Mouse (Mus musculus): ENCODE measurements around the gene Hspa1a.
"Not testable (repeated sequence)": the region's sequence is repeated elsewhere in the genome, so short reads cannot be mapped to it uniquely, and the experiment has no call there.

Hspa1a gene

GRCm38 (mm10) chr17:34964640-34965049, 7.3 kb downstream of the Hspa1a start:
- no peak for DNase-seq (ENCODE audit: low spot score)

GRCm38 (mm10) chr17:34962841-34963240, 9.1 kb downstream of the Hspa1a start:
- DNase-seq (ENCODE audit: low spot score) = no peak

- DNase-seq (ENCODE audit: low spot score) = no peak
Measured at GRCm38 (mm10) chr17:34962125-34962524, 9.8 kb downstream of the Hspa1a start.

- DNase-seq (ENCODE audit: low spot score) = no peak
Measured at GRCm38 (mm10) chr17:34960702-34961493, 11.1 kb downstream of the Hspa1a start.

DNA sequence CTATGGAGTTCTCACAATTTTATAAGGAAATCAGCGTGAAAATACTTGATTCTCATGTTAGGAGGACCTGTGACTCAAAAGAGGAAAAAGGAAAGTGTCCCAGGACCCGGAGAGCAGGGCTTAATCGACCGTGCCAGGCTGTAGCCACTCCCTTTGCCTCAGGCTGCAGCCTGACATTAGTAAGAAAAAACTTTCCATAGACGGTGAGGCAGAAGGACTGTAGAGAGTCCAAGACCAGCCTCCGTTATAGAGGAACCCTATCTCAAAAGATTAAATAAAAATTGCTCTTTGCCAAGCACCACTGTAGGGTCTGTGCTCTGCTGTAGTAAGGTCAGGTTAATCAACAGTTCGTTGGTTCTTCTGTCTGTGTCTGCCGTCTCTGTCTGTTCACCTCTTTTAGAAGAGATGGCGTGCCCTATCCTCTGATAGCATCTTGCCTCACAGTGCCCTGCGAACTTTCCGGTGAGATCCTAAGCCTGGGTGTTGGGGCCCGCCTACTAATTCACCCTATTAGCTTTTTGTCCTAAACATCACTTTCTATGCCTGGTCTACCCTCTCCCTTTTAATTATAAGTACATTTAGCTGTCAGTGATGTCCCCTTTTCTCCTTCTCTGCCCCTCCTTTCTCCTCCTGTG, 12.0 kb downstream of the Hspa1a start:
- DNase-seq (ENCODE audit: low spot score) = no peak

- DNase-seq (ENCODE audit: low spot score) = peak; percentile 71
Measured at GRCm38 (mm10) chr17:34959130-34959778, 12.7 kb downstream of the Hspa1a start, which contains the start of gene Hspa1b. Hspa1b (minus strand) TSS chr17:34959238.

DNA sequence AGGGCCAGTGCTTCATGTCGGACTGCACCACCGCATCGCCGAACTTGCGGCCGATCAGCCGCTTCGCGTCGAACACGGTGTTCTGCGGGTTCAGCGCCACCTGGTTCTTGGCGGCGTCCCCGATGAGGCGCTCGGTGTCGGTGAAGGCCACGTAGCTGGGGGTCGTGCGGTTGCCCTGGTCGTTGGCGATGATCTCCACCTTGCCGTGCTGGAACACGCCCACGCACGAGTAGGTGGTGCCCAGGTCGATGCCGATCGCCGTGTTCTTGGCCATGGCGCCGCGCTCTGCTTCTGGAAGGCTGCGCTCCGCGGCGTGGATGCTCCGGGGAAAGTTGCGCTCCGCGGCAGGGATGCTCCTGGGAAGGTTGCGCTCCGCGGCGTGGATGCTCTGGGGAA, 13.2 kb downstream of the Hspa1a start:
- DNase-seq (ENCODE audit: low spot score) = not testable (repeated sequence)

DNA sequence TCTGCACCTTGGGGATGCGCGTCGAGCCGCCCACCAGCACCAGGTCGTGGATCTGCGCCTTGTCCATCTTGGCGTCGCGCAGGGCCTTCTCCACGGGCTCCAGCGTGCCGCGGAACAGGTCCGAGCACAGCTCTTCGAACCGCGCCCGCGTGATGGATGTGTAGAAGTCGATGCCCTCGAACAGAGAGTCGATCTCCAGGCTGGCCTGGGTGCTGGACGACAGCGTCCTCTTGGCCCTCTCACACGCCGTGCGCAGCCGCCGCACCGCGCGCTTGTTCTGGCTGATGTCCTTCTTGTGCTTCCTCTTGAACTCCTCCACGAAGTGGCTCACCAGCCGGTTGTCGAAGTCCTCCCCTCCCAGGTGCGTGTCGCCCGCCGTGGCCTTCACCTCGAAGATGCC, 14.0 kb downstream of the Hspa1a start:
- not testable (repeated sequence) for DNase-seq (ENCODE audit: low spot score)

DNA sequence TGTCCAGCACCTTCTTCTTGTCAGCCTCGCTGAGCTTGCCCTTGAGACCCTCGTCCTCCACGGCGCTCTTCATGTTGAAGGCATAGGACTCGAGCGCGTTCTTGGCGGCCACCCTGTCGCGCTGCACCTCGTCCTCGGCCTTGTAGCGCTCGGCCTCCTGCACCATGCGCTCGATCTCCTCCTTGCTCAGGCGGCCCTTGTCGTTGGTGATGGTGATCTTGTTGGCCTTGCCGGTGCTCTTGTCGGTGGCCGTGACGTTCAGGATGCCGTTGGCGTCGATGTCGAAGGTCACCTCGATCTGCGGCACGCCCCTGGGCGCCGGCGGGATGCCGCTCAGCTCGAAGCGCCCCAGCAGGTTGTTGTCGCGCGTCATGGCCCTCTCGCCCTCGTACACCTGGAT, 14.7 kb downstream of the Hspa1a start:
- DNase-seq (ENCODE audit: low spot score) = not testable (repeated sequence)

DNA sequence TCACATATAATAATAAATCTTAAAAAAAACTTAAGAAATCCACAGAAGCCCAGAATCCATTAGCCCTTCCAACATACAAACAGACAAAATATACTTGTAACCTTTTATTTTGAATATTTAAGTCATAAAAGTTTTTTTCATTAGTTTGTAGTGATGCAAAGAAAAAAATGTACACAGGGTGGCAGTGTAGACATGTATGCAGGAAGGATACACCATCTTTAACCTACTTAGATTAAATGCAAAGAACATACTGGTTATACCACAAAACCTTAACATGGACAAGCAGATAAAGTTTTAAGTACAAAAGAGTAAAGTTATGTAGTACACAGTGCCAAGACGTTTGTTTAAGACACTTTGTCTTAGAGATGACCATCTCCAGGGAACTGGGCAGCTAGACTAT, 15.6 kb downstream of the Hspa1a start:
- DNase-seq (ENCODE audit: low spot score) = no peak

- no peak for DNase-seq (ENCODE audit: low spot score)
Measured at GRCm38 (mm10) chr17:34955884-34956283, 16.1 kb downstream of the Hspa1a start.

- no peak for DNase-seq (ENCODE audit: low spot score)
Measured at GRCm38 (mm10) chr17:34954831-34955230, 17.1 kb downstream of the Hspa1a start.

- DNase-seq (ENCODE audit: low spot score) = no peak
Measured at GRCm38 (mm10) chr17:34953904-34954303, 18.1 kb downstream of the Hspa1a start.

DNA sequence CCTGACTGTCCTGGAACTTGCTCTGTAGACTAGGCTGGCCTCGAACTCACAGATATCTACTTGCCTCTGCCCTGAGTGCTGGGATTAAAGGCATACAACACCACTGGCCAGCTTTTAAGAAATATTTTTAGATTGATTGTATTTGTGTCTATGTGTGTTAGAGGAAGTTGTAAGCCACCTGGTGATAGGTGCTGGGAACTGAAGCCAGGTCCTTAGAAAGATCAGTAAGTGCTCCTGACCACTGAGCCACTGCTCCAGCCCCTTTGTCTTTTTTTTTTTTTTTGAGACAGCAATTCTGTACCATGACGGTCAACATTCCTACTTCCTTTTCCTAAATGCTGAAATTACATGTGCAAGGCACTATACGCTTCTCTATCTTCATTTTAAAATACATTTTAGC, 18.7 kb downstream of the Hspa1a start:
- no peak for DNase-seq (ENCODE audit: low spot score)

GRCm38 (mm10) chr17:34952378-34953040, 19.4 kb downstream of the Hspa1a start:
- DNase-seq (ENCODE audit: low spot score) = peak; percentile 81

GRCm38 (mm10) chr17:34951636-34952377, 20.1 kb downstream of the Hspa1a start:
- no peak for DNase-seq (ENCODE audit: low spot score)

- DNase-seq (ENCODE audit: low spot score) = no peak
Measured at GRCm38 (mm10) chr17:34950514-34951455, 21.2 kb downstream of the Hspa1a start.

GRCm38 (mm10) chr17:34949553-34949969, 22.4 kb downstream of the Hspa1a start:
- no peak for DNase-seq (ENCODE audit: low spot score)

- not testable (repeated sequence) for DNase-seq (ENCODE audit: low spot score)
Measured at GRCm38 (mm10) chr17:34948721-34949552, 23.0 kb downstream of the Hspa1a start.

- no peak for DNase-seq (ENCODE audit: low spot score)
Measured at GRCm38 (mm10) chr17:34947606-34948005, 24.4 kb downstream of the Hspa1a start.

Measured in ovary, postnatal 10 days (tissue).